Mouse (Mus musculus) ZHBTc4 (cell line): ENCODE results near the gene Atp6v1g1.

Source experiments
- DNase-seq: peaks from one replicate; pipeline ENCODE4 v3.0.0-alpha.2; 2011; ENCODE audit warnings: low read depth, low spot score

Gene Atp6v1g1

GRCm38 (mm10) chr4:63580078-63580477 lies 35.5 kb downstream of the Atp6v1g1 start:
- peak; percentile 26 for DNase-seq

GRCm38 (mm10) chr4:63582580-63582979 lies 38.0 kb downstream of the Atp6v1g1 start:
- no peak for DNase-seq

- DNase-seq = no peak
These were observed 40.6 kb downstream of the Atp6v1g1 start for GRCm38 (mm10) chr4:63585216-63585615.

GRCm38 (mm10) chr4:63586240-63586639 lies 41.7 kb downstream of the Atp6v1g1 start:
- DNase-seq = no peak

- DNase-seq = no peak
These were observed 45.4 kb downstream of the Atp6v1g1 start for GRCm38 (mm10) chr4:63589987-63590386.

- DNase-seq = no peak
These were observed 46.0 kb downstream of the Atp6v1g1 start for GRCm38 (mm10) chr4:63590538-63590937.

GRCm38 (mm10) chr4:63594459-63595110 lies 50.0 kb downstream of the Atp6v1g1 start:
- DNase-seq = no peak

GRCm38 (mm10) chr4:63595259-63595658 lies 50.7 kb downstream of the Atp6v1g1 start:
- DNase-seq = peak; percentile 13

GRCm38 (mm10) chr4:63596010-63596409 lies 51.4 kb downstream of the Atp6v1g1 start:
- no peak for DNase-seq
